Mouse (Mus musculus) adrenal gland, adult 18-20 months (tissue): ENCODE results near the gene Pogk. TPM values are rescaled to one million over a fixed set of nuclear protein-coding genes. Genes with fewer than 3 reads are reported as not detected.

Experiments
- total RNA-seq, 2 experiments: library from RNA; stranded (reverse); gene quantifications; 1 replicate in 1 of 2; 2 replicates in 1 of 2; pipeline ENCODE4 v1.2.3; 2021

The Pogk gene
- total RNA-seq, 2 experiments from 2014 or later = 40.7 to 40.9 TPM

Other genes with a start within 250 kb of the Pogk start
- not detected for gene Mael, start 171.1 kb downstream of the Pogk start, total RNA-seq
- 1 to 10 TPM; 4.1 to 7.5 TPM for gene Ildr2, start 155.7 kb downstream of the Pogk start, total RNA-seq
- 10 to 100 TPM; 18.1 to 19.6 TPM for gene Tada1, start 30.8 kb downstream of the Pogk start, total RNA-seq
- gene Gm4846, start 87.7 kb upstream of the Pogk start, total RNA-seq = under 1 TPM in 1 of 2 experiments, not detected in 1; 0.23 TPM
- not detected for gene Gm4847, start 237.8 kb upstream of the Pogk start, total RNA-seq